Mouse (Mus musculus) gastrocnemius, postnatal 25 days (tissue): Measurements from ENCODE around the gene Fdps. TPM values are rescaled to one million over a fixed set of nuclear protein-coding genes. Genes with fewer than 3 reads are reported as not detected.
A peak's percentile ranks its signal among the peaks of the same experiment; 100 is the strongest.

ENCODE experiments used
- DNase-seq: peaks from one replicate; pipeline ENCODE4 v3.0.0; 2022
- long read RNA-seq, 2 experiments: library from polyadenylated mRNA; stranded (forward); transcript quantifications; one replicate each; pipeline ENCODE4 v2.0.0; 2021
- total RNA-seq, 2 experiments: library from RNA; stranded (reverse); gene quantifications; 1 replicate in 1 of 2; 2 replicates in 1 of 2; pipeline ENCODE4 v1.2.3; 2021

Gene Fdps
- 10 to 100 TPM; 26.0 to 27.8 TPM for total RNA-seq
- long read RNA-seq, experiment 1, transcript Fdps-201 (10 exons, 1,237 nt) = major isoform, 15 of 23 reads
- long read RNA-seq, experiment 1, partial matches to known transcripts = 4 of 23 reads
- long read RNA-seq, experiment 1, other reads (novel, unspliced or antisense) = 1 of 23 reads
- long read RNA-seq, experiment 2, transcript Fdps-203 (11 exons, 1,382 nt) = minor isoform, 7 of 22 reads
- long read RNA-seq, experiment 2, transcript Fdps-201 (10 exons, 1,237 nt) = major isoform, 10 of 22 reads
- long read RNA-seq, experiment 2, partial matches to known transcripts = 3 of 22 reads
- long read RNA-seq, experiment 2, other reads (novel, unspliced or antisense) = 2 of 22 reads

DNA sequence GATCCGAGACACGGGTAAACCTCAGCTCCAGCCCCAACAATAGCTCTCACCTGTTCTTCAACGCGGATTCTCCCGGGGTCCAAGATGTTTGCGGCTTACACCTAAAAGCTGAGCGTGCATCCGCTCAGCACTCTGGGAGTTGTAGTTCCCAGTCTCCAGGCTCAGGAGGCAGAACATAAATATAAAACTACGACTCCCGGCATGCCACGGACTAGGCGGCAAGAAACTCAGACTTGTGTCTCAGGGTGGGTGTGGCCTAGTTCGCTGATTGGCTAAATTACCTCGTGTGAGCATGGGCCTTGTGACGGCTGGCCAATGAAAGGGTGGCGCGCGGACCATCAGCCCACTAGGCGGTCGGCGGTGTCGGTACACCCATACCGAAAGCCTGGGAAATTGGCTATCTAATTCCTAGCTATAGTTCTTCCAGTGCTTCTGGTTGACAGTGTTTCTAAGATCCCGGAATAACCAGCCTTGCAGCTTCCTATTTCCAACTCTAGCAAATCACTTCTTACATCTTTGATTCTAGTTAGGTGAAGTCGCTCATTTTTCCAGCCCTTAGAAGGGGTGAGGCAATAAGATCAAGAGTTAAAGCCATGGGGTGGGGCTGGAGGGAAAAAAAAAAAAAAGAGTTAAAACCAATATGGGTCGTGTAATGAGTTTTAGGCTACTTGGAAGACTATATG, at the start of gene Fdps:
Gene Fdps, minus strand, starts transcription at position 148 of the 683 bp plus-strand sequence.
- DNase-seq = peak; percentile 96

DNA sequence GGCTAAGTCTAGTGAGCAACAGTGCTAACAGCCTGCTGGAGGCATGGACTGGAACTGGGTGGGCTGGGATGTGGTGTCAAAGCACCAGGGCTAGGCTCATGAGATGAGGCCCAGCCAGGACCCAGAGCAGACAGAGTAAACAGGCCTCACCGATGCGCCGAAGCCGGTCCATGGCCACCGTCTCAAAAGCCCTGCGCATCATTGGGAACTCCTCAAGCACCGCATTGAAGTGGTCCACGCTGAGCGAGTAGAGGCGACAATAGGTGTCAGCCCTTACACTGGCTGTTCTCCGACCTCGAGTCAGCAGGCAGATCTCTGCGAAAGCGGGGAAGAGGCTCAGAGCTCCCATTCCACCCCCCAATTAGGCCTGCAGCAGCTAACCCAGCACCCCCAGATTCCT, 46.8 kb upstream of the Fdps start:
- DNase-seq = no peak

DNA sequence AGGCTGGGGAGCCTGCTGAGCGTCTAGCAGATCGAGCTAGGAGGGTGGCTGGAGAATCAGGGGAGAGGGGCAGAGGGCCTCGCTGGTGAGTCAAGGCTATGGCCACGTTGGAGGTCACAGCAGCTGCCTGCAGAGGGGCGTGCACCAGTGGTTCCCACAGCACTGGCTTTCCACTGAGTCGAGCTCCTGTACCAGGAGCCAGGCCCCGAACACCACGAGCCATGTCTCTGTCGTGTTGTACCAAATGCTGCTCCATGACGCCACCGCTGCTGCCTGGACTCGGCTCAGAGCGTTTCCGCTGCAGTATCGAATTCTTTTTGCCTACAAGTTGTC, 46.2 kb upstream of the Fdps start:
- DNase-seq = no peak

DNA sequence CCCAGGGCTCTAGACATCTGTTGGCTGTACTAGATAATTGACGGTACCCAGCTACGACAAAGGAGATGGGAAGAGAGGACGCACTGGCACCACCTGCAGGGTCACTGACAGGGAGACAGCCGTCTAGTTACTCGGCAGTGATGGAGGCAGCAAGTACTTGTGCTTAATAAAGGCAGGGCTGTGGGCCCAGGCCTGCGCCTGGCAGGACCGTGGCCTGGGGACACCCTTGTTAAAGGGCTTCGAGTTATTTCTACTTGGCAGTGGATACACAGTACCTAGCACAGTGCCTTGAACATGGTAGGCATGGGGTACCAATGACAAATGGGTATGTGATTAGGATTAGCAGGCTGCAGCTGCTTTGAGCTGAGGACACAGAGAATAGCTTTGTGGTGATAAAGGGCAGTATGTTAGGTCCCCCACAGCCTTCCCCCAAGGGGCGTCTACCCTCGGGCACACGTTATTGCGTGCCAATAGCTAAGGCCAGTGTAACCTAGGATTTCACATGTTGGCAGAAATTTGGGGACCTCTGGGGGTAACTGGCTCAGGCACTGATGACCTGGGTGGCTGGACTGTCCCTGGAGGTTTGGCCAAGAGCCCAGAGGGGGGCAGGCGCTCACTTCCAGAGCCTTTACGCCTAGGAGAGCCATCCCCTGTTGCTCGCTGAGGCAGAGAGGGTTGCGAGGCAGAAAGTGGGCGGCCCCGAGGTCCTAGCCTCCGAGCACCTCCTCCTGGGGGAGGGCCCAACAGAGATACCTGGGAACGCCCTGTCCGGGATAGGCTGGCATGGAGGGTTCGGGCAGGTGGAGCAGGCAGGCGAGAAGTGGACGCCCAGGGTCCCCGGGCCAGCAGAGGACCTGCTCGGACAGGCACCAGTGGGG, 45.6 kb upstream of the Fdps start:
- no peak for DNase-seq

DNA sequence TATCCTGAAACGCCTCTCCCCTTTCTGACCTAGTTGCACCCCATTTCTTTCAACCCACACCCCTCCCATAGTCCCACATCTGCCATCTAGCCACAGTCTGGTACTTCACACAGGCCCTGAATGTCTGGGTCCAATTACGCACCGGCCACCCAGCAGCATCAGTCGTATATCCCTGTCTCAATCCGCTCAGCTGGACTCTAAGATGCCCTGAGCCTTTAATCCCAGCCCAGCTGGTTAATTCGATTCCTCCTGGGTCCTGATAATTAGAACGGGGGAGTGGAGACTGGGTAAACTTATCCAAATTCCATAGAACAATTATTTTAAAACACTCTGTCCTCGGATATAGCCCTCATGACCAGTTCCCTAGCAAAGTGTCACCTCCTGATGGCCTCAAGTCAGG, 43.8 kb upstream of the Fdps start:
- DNase-seq = no peak

DNA sequence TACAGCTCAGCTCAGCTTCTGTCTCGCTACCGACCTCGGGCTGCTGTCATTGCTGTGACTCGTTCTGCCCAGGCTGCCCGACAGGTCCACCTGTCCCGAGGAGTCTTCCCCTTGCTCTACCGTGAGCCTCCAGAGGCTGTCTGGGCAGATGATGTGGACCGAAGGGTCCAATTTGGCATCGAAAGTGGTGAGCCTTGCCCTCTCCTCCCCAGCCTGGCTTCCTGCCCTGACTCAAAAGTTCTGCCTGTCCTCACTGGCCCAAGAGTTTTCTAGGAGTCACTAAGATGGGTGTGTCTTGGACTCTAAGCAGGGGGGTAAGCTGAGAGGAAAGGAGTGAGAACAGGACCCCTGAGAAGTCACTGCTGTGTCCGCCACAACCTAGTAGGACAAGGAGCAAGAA, 43.1 kb upstream of the Fdps start:
- DNase-seq = no peak

DNA sequence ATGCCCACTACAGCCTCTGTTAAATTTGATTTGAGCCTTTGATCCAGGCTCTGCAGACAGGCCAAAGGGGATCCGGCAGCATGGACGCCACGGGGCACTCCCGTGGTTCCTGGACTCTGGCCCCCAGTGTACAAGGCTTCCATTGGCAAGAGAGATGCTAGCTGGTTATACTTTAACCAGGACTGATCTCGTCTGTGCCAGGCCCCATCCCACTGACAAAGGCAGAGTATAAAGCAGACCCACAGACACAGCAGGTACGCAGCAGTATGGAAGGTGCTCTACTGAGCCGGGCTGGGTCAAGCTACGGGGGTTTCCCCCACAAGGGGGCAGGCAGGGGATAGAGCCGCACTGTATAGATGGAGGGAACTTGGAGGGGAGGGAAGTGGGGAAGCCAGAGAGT, 34.6 kb upstream of the Fdps start:
- no peak for DNase-seq

DNA sequence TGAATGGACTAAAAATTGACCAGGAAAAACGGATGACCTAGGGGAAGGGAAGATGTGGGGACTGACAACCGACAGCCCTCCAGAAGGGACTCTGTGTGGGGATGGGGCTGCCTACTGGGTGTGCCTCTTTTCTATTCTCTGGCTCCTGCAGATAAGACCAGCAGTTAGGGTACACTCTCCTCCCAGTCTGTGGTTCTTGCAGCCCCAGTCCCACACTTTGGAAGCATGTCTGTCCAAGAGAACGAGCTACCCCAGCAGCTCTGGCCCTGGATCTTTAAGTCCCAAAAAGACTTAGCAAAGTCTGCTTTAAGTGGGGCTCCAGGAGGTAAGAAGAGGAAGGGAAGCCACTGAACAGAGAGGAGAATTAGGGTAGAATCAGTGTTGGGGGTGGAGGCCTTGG, 34.2 kb upstream of the Fdps start, which contains the start of gene Pklr:
Gene Pklr, plus strand, starts transcription at position 185 of the 400 bp plus-strand sequence.
- no peak for DNase-seq

DNA sequence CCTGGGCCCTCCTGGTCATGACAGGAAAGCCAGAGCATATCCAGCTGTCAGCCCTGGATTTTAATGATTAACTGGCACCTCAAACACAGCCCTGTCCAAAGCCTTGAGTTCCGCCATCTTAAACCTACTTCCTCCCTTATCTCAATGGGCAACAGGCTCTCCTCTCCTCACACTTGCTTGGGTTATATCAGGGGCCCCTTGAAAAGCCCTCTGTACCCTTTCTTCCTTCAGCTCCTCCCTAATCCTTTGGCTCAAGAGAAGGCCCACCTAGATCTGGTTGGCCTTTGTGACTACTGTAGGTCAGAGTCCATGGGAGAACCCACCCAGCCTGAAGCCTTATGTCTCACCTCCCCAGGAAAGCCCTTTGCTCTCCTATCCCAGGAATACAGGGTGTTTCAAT, 32.0 kb upstream of the Fdps start:
- no peak for DNase-seq

DNA sequence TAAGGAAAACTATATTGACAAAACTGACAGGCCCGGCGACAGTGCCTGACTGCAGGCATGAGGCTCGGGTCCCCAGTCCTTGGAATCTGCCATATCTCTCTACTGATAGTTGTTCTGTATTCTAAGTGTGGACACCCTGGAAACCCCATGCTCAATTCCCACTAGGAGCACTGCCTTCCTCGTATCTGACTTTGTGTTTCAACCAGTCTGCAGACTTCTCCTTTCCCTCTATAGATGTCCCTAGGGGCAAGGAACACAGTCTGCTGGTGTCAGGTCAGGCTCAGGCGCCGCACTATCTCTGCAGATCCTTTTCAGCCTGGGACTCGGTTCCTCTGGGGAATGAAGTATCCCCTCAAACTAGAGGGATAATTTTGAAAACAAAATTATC, 31.3 kb upstream of the Fdps start:
- no peak for DNase-seq

DNA sequence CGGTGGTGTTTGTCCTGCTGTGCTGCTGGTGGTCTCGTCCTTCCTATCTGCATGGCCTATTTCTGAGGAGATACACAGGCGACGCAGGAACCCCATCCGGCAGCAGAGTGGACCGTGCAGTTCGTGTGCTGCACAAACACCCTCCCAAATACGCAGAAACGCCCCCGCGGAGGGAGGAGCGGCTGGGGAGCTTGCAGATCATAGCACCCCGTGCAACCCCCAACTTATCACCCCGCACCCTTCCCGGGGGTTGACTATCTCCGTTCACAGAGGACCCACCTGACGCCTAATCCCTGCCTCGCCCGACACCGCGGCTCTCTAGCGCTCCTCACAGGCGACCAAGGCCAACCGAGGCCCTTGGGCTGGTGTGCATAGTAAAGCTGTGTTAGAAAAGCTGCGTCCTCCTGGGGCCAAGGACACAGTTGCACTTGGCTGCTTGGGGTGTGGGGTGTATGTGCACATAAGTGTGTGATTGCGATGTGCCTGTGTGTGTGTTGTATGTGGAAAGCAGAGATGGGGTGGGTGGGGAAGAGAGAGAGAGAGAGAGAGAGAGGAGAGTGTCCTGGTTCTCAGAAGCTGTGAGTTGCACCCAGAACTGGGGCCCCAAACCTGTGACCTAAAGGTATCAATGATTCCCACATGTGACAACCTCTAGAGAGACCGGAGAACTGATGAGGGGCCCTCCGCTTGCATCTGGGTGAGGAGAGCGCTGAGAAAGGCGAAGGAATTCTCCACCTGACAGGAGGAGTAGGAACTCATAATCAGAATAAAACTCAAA, 30.7 kb upstream of the Fdps start:
- DNase-seq = no peak

DNA sequence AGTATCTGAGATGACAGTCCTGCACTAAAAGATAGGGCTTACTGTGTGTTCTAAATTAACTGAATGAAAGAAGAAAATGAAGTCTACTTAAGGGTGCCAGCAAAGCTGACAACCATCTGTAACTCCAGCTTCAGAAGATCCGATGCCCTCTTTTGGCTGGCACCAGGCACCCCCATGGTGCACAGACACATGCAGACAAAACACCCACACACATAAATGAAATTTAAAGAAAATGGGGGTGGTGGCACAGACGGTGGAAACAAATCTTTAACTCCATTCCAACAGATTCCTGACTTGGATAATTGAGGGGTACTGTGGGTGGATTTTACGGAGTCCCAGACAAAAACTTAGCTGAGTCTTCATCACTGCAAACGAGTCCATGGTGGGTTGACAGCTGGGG, 30.1 kb upstream of the Fdps start:
- DNase-seq = no peak

DNA sequence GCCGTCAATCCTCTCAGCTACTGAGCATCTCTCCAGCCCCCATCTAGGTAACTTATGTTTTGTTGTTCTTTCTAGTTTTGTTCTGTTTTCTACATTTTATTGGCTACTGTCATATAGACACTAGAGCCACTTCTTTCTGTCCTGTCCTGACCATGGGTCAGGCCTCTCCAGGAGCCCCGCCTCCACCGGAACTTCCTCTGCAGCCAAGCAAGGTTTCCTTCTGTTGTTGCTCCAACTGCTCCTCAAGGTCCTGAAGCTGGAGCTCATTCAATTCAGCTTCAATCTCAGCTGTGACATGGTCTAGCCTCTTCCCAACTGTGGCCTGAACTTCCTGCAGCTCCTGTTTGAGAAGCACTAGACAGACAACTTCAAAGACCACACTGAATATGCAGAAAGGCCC, 28.1 kb upstream of the Fdps start:
- no peak for DNase-seq

DNA sequence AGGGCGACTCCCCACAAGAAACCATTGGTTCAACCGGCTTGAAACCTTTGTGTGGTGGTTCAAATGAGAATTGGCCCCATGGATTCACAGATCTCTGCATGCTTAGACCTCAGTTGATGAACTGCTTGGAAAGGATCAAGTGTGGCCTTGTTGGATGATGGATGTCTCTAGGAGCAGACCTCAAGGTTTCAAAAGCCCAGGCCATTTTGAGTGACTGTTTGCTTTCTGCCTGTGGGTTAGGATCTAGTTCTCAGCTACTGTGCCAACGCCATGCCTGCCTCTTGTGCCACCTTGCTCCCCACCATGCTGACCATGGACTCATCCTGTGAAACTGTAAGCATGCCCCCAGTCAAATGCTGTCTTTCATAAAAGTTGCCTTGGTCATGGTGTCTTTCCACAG, 24.2 kb upstream of the Fdps start:
- no peak for DNase-seq

DNA sequence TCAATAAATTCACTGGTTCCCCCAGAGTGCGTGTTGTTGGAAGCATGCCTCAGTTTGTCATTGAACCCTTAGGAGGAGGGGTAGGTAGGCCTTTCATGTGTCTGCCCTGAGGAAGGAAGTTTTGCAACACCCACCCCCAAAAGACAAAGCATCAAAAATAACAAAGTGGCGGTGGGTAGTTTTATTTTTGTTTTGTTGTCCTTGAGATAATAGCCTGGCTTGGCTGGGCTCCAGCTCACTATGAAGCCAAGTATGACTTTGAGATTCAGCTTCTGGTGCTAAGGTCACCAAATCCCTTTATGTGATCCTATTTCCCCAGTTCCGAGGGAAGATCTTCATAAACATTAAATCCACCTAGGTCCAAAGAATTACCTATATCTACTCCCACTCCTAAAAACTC, 22.5 kb upstream of the Fdps start:
- no peak for DNase-seq

DNA sequence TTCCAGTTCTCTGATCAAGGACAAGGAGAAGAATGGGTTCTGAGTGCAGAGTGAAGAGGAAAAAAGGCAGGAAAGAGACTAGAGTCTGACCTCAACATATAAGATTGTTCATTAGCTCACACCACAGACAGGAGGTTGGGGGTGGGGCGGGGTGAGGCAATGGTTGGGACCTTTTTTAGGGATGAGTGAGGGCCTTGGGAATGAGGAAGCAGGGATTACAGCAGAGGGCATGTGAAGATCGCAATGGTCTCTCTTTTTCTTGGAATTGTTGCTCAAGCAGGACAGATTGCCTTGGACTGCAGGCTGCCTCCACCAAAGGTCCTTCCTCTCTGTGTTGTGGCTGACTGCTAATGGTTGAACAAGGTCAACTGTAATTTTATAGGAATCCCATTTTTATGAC, 21.6 kb upstream of the Fdps start:
- peak; percentile 47 for DNase-seq

DNA sequence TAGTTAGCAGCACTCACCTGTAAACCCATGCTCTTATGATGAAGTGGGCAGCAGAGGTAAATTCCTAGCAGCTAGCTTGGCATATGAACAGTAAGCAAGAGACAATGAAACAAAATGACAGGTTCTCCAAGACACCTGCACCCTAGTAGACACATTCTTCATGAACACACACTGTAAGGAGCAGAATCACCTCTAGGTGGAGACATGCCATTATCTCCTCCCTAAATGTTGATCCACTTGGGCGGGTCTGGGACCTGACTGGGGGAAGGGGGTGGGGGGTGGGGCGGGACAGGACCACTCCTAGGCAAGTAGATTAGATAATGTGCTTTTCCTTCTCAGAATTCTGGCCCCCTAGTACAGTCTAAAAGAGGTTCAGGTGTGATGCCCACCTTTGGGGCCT, 13.8 kb upstream of the Fdps start:
- DNase-seq = no peak

DNA sequence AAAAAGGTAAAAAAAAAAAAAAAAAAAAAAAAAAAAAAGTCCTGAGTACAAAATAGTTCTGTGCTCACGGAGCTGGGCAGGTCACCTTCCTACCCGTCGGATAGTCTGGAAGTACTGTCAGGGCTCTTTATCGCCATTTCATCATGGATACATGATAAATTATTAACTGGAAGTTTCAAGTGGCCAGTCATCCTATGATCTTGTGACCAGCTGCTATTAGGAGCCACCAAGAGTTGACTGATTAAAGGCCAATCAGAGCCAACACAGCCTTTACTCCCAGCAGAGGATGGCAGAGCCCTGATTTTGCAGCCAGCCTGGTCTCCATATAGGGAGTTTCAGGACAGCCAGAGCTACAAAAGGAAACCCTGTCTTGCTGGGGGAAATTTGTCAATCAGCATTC, 11.3 kb upstream of the Fdps start:
- no peak for DNase-seq

DNA sequence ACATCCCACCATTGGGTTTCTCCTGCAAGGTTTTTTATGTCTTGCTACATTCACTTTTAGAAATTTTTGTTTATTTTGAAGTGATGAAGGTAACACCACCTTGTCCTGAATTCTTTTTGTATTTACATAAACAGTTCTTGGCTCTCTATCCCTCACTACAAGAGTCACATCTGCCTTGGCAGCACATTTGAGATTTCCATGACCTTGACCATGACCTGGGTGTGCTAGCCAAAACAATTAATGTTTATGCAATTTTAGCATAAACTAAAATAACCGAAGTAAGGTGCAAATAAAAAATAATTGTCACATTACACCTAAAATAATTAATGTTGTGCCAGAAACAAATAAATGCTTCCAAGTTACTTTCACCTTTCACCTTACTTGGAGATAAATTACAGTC, 6.4 kb upstream of the Fdps start:
- no peak for DNase-seq

DNA sequence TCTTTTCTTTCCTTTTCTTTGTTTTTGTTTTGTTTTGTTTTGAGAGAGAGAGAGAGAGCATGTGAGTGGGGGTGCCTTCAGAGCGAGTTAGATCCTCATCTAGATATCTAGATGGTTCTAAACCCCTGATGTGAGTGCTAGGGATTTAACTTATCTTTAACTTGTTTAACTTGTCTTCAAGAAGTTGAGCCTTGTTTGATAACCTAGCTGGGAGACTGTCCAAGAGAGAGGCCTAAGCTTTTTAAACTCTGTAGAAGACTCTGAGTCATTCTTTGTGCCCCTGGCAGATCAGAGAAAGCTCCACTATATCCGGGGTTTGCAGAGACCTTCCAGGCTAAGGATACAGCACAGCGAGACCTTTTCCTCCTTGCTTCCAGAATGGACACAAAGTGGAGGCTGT, 5.8 kb upstream of the Fdps start:
- DNase-seq = no peak

DNA sequence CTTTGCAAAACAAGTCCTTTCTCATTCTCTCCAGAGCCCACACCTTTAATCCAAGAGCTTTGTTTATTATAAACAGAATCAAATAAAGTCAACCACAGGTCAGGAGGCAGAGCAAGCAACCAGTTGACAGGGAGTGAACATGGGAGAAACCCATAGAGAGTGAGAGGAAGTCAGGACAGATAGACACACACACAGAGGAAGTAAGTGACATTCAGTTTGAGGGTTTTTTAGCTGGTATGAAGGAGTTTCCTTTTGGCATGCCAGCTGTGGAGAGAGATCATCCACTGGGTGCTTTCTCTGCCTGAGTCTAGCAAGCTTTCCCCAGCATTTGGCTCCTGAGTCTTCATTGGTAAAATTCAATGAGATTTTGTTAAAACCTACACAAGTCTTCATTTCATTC, 5.1 kb upstream of the Fdps start:
- DNase-seq = no peak

DNA sequence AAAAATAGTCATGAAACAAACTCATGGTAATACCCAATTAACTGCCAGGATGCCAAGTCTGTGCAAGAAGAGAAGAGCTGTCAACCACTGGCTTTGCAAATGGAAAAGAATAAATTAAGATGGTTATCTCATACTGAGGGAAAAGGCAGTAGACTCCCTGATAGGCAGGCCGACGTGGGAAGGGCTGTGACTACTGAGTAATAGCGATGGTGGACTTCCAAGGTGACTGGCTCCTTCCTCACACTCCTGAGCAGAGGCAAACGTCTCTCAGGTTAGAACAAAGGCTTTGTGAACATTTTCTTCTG, 1.5 kb upstream of the Fdps start:
- no peak for DNase-seq
